Mouse (Mus musculus) hindbrain, embryonic 16.5 days (tissue): ENCODE measurements at regions not wholly inside any gene's neighbourhood (a gene's known extent, or its start where the extent isn't known, plus 50 kb on each side); places are given as distances from the start of the nearest gene placed in this dataset.

Experiments used
- ATAC-seq: fragments of 200-750 bp; cut with Nextera tagmentation; 2 replicates; pipeline ENCODE4 v1.8.0; 2017; ENCODE audit warnings: moderate TSS enrichment, moderate library complexity
- H3K27ac ChIP-seq: fragments of 300-500 bp; sonication (generic); 2 replicates; pipeline ENCODE4 v1.5.1; 2014; ENCODE audit warnings: low read depth, mild to moderate bottlenecking, control low read depth, low read length, moderate library complexity
- H3K27me3 ChIP-seq: fragments of 300-500 bp; sonication (generic); replicated peaks from 2 replicates; pipeline ENCODE4 v1.6.1; 2014; ENCODE audit warnings: low read length; ENCODE audit not compliant: control insufficient read depth, insufficient read depth
- H3K36me3 ChIP-seq: fragments of 300-500 bp; sonication (generic); 2 replicates; pipeline ENCODE4 v1.6.1; 2014; ENCODE audit warnings: mild to moderate bottlenecking, low read length, moderate library complexity, mixed read lengths; ENCODE audit not compliant: control insufficient read depth, insufficient read depth
- H3K4me1 ChIP-seq: fragments of 300-500 bp; sonication (generic); 2 replicates; pipeline ENCODE4 v1.6.1; 2014; ENCODE audit warnings: low read depth, low read length; ENCODE audit not compliant: control insufficient read depth, insufficient read depth
- H3K4me2 ChIP-seq: fragments of 300-500 bp; sonication (generic); 2 replicates; pipeline ENCODE4 v1.6.1; 2014; ENCODE audit warnings: mild to moderate bottlenecking, low read length, control low read depth, moderate library complexity
- H3K4me3 ChIP-seq: fragments of 300-500 bp; sonication (generic); 2 replicates; pipeline ENCODE4 v1.5.1; 2014; ENCODE audit warnings: mild to moderate bottlenecking, low read length, control low read depth, moderate library complexity
- H3K9ac ChIP-seq: fragments of 300-500 bp; sonication (generic); 2 replicates; pipeline ENCODE4 v1.6.1; 2014; ENCODE audit warnings: low read depth, mild to moderate bottlenecking, control low read depth, low read length, moderate library complexity
- H3K9me3 ChIP-seq: fragments of 300-500 bp; sonication (generic); 2 replicates; pipeline ENCODE4 v1.6.1; 2014; ENCODE audit warnings: mild to moderate bottlenecking, low read length, moderate library complexity; ENCODE audit not compliant: control insufficient read depth
- WGBS: fragments of 180-500 bp; shearing (Covaris S2); extraction: QIAGEN DNeasy Blood & Tissue Kit; methylation state at CpG from one replicate; pipeline ENCODE4 v1.1.7; 2014; 5-methylcytosine and 5-hydroxymethylcytosine counted together

DNA sequence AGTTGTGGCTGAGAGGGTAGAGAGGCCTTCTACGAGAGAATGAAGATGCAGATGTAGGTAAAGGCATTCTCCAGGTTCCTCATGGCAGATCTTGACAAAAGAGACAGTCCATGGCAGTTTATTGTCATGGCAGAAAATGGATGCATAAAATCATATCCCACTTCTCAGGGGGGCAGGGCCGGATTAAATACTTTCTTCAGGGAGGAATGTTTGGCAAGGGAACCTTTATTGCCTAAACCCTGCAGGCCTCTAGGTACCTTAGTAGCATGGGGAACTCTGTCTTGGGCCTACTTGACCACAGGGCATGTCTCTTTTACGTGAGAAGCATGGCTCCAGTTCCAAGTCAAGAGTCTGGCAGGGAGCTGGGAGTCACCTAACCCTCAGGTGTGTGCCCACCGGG, 74.4 kb upstream of the Eef1e1 start:
- Histone ChIP-seq H3K9ac (no peak overlapping the region), H3K9me3 (no peaks in the 10 kb centered on the region), H3K4me2 (no peak overlapping the region), H3K27ac (no peak overlapping the region), H3K36me3 (no peaks in the 10 kb centered on the region), H3K4me3 (no peak overlapping the region), H3K4me1 (no peaks in the 10 kb centered on the region), H3K27me3 (no peaks in the 10 kb centered on the region)
- WGBS: 85% methylated on average over 4 of the region's 4 CpGs
- no peak for ATAC-seq

DNA sequence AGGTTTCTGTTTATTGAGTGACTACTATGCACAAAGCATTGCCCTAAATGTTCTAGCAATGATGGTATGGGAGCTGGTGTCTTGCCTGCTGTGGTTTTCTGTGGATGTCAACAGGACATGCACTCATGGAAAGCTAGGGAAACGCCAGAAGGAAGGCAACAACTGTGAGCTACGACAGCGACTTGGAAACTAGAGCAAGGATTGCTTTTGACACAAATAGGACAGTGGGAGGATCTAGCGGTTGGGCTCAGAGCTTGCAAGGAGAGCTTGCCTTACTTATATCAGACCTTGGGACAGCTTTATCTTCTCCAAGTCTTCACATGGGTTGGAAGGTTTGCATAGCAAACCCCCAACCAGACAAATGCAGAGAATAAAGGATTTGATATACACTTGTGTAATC, 66.6 kb upstream of the Eef1e1 start:
- H3K4me1 ChIP-seq: no peaks in the 10 kb centered on the region
- no peak overlapping the region for H3K4me3 ChIP-seq
- H3K9ac ChIP-seq: no peak overlapping the region
- H3K9me3 ChIP-seq: no peaks in the 10 kb centered on the region
- H3K4me2 ChIP-seq: no peak overlapping the region
- no peaks in the 10 kb centered on the region for H3K36me3 ChIP-seq
- no peak overlapping the region for H3K27ac ChIP-seq
- WGBS: 87% methylated on average over 4 of the region's 4 CpGs
- no peaks in the 10 kb centered on the region for H3K27me3 ChIP-seq
- ATAC-seq: no peak

DNA sequence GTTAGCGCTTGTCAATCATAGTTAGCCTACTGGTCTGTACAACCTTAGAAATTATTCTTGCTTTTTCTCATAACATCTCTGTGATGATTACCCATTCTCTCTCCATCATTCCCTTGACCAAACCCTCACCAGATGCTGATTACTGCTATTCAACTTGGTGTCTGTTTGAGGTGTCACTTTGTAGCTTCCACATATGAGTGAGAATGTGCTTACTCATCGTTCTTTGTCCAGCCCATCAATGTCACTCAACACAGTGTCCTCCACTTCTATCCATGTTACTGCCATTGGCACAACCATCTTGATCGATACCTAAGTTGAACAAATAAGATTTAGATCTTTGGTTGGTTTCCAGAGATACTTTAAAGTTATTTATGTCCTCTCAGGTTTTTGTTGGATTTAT, 62.3 kb upstream of the Eef1e1 start:
- Histone ChIP-seq H3K4me2 (no peak overlapping the region), H3K9ac (no peak overlapping the region), H3K4me3 (no peak overlapping the region), H3K27ac (no peak overlapping the region), H3K9me3 (no peaks in the 10 kb centered on the region), H3K27me3 (no peaks in the 10 kb centered on the region), H3K36me3 (no peaks in the 10 kb centered on the region), H3K4me1 (no peaks in the 10 kb centered on the region)
- WGBS: 93% methylated on average over 3 of the region's 3 CpGs
- ATAC-seq: no peak

DNA sequence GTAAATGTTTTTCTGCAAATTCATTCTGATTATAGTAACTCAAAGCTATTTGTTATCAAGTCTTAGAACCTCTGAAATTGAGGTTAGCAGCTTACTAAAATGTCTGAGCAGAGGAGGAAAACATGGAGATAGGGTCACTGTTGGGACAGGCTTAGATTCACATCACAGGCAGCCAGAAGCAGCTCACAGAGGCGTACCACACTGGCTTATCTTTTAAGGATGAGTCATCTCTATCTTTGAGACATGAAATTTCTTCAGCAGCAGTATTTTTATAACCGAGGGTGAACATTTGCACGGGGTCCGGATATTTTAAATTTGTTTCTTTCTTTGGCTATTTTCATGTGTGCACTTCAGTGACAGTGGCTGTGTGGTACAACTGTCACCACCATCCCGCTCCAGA, 56.0 kb upstream of the Eef1e1 start:
- Histone ChIP-seq H3K4me3 (no peak overlapping the region), H3K9me3 (no peaks in the 10 kb centered on the region), H3K36me3 (no peaks in the 10 kb centered on the region), H3K9ac (no peak overlapping the region), H3K27ac (no peak overlapping the region), H3K4me1 (no peaks in the 10 kb centered on the region), H3K27me3 (no peaks in the 10 kb centered on the region), H3K4me2 (no peak overlapping the region)
- ATAC-seq: no peak
- WGBS: 90% methylated on average over 5 of the region's 5 CpGs
